Mouse (Mus musculus) liver, adult (tissue): ENCODE measurements at regions not wholly inside any gene's neighbourhood (a gene's known extent, or its start where the extent isn't known, plus 50 kb on each side); places are given as distances from the start of the nearest gene placed in this dataset.

Source experiments
- GATA4 ChIP-seq: IDR thresholded peaks from 2 replicates; pipeline ENCODE4 v1.6.1; 2014; ENCODE audit warnings: mild to moderate bottlenecking, low read length; ENCODE audit not compliant: insufficient replicate concordance

GRCm38 (mm10) chr14:76746282-76746681 is 189.6 kb upstream of the Serp2 start:
- no peak for TF ChIP-seq GATA4

- TF ChIP-seq GATA4: no peak
Observed at GRCm38 (mm10) chr14:76744674-76745433, 188.2 kb upstream of the Serp2 start.

- no peak for TF ChIP-seq GATA4
Observed at GRCm38 (mm10) chr14:76742297-76742696, 185.6 kb upstream of the Serp2 start.

GRCm38 (mm10) chr14:76739836-76740597 is 183.3 kb upstream of the Serp2 start:
- no peak for TF ChIP-seq GATA4

GRCm38 (mm10) chr14:76735997-76736396 is 179.3 kb upstream of the Serp2 start:
- TF ChIP-seq GATA4: no peak

GRCm38 (mm10) chr14:76735107-76735506 is 178.4 kb upstream of the Serp2 start:
- no peak for TF ChIP-seq GATA4

GRCm38 (mm10) chr14:76733258-76733823 is 176.7 kb upstream of the Serp2 start:
- TF ChIP-seq GATA4: no peak

- no peak for TF ChIP-seq GATA4
Observed at GRCm38 (mm10) chr14:76731096-76731986, 174.7 kb upstream of the Serp2 start.

GRCm38 (mm10) chr14:76725844-76726243 is 169.2 kb upstream of the Serp2 start:
- TF ChIP-seq GATA4: no peak

GRCm38 (mm10) chr14:76724826-76725225 is 168.1 kb upstream of the Serp2 start:
- no peak for TF ChIP-seq GATA4

GRCm38 (mm10) chr14:76724395-76724794 is 167.7 kb upstream of the Serp2 start:
- TF ChIP-seq GATA4: no peak

- TF ChIP-seq GATA4: no peak
Observed at GRCm38 (mm10) chr14:76723551-76723950, 166.9 kb upstream of the Serp2 start.

GRCm38 (mm10) chr14:76722297-76722696 is 165.6 kb upstream of the Serp2 start:
- TF ChIP-seq GATA4: no peak

- TF ChIP-seq GATA4: no peak
Observed at GRCm38 (mm10) chr14:76721751-76722150, 165.1 kb upstream of the Serp2 start.

GRCm38 (mm10) chr14:76717081-76717480 is 160.4 kb upstream of the Serp2 start:
- no peak for TF ChIP-seq GATA4
